Mouse (Mus musculus) kidney, postnatal 0 days (tissue): ENCODE measurements around the gene Jpt1. TPM values are rescaled to one million over a fixed set of nuclear protein-coding genes. Genes with fewer than 3 reads are reported as not detected.

Experiments
- ATAC-seq: fragments of 200-750 bp; cut with Nextera tagmentation; replicated peaks from 2 replicates; pipeline ENCODE4 v1.8.0; 2017; ENCODE audit warnings: low read depth, moderate number of reproducible peaks, moderate TSS enrichment, moderate library complexity; ENCODE audit not compliant: low FRiP score
- DNase-seq: peaks from one replicate; pipeline ENCODE4 v3.0.0-alpha.2; 2016; ENCODE audit warnings: low spot score
- H3K27ac ChIP-seq: fragments of 300-500 bp; sonication (generic); 2 replicates; pipeline ENCODE4 v1.5.1; 2014; ENCODE audit warnings: mild to moderate bottlenecking
- H3K27me3 ChIP-seq: fragments of 300-500 bp; sonication (generic); 2 replicates; pipeline ENCODE4 v1.6.1; 2014; ENCODE audit warnings: low read length, mixed read lengths; ENCODE audit not compliant: insufficient read depth
- H3K36me3 ChIP-seq: fragments of 300-500 bp; sonication (generic); 2 replicates; pipeline ENCODE4 v1.6.1; 2014; ENCODE audit warnings: low read length, mixed read lengths; ENCODE audit not compliant: insufficient read depth
- H3K4me1 ChIP-seq: fragments of 300-500 bp; sonication (generic); replicated peaks from 2 replicates; pipeline ENCODE4 v1.6.1; 2014; ENCODE audit warnings: antibody characterized with exemption, low read length, mixed read lengths; ENCODE audit not compliant: insufficient read depth
- H3K4me2 ChIP-seq: fragments of 300-500 bp; sonication (generic); 2 replicates; pipeline ENCODE4 v1.6.1; 2014; ENCODE audit warnings: mild to moderate bottlenecking, low read length, moderate library complexity, mixed read lengths
- H3K4me3 ChIP-seq: fragments of 300-500 bp; sonication (generic); replicated peaks from 2 replicates; pipeline ENCODE4 v1.5.1; 2014; ENCODE audit warnings: low read depth, low read length
- H3K9ac ChIP-seq: fragments of 300-500 bp; sonication (generic); 2 replicates; pipeline ENCODE4 v1.6.1; 2014; ENCODE audit warnings: low read depth, low read length
- H3K9me3 ChIP-seq: fragments of 300-500 bp; sonication (generic); replicated peaks from 2 replicates; pipeline ENCODE4 v1.6.1; 2016; ENCODE audit warnings: low read length, inconsistent platforms, mixed read lengths
- CTCF ChIP-seq: IDR thresholded peaks from 2 replicates; pipeline ENCODE4 v1.5.1; 2016; ENCODE audit warnings: antibody characterized with exemption, low read depth, mild to moderate bottlenecking, moderate library complexity
- WGBS: fragments of 180-500 bp; shearing (Covaris S2); extraction: QIAGEN DNeasy Blood & Tissue Kit; methylation state at CpG from one replicate; pipeline ENCODE4 v1.1.7; 2014; 5-methylcytosine and 5-hydroxymethylcytosine counted together
- polyA plus RNA-seq: library from polyadenylated mRNA; unstranded; fragments of >200 nt; fragmentation: Nextera tagmentation; extraction: Ambion mirVana; gene quantifications from 2 replicates; pipeline ENCODE4 v1.2.1, GENCODE M21; 2015

Jpt1 gene
- polyA plus RNA-seq, 1 experiment from 2014 or later = 251 TPM

- Histone ChIP-seq H3K9me3 (no peaks in the 10 kb centered on the region), H3K4me1 (peaks cover 19% of the 10 kb centered on the region; the same call in 1 of the 2 replicates), H3K27me3 (no peaks in the 10 kb centered on the region), H3K27ac (peak overlapping the region; percentile 82), H3K36me3 (no peaks in the 10 kb centered on the region), H3K9ac (no peak overlapping the region), H3K4me3 (no peak overlapping the region), H3K4me2 (peak overlapping the region; percentile 40)
- TF ChIP-seq CTCF = peak; percentile 99
- WGBS = 6% methylated on average over 15 of the region's 15 CpGs
- DNase-seq (peak; percentile 95), ATAC-seq (peak; percentile 38)
These were observed 40.4 kb downstream of the Jpt1 start for GRCm38 (mm10) chr11:115473626-115474275.

GRCm38 (mm10) chr11:115472183-115472582 lies 42.0 kb downstream of the Jpt1 start:
- Histone ChIP-seq H3K4me3 (no peak overlapping the region), H3K4me1 (peaks cover 17% of the 10 kb centered on the region; the same call in 1 of the 2 replicates), H3K36me3 (no peaks in the 10 kb centered on the region), H3K27ac (no peak overlapping the region), H3K9me3 (no peaks in the 10 kb centered on the region), H3K27me3 (no peaks in the 10 kb centered on the region), H3K9ac (no peak overlapping the region), H3K4me2 (no peak overlapping the region)
- WGBS = 74% methylated on average over 7 of the region's 7 CpGs
- no peak for DNase-seq
- no peak for ATAC-seq
- TF ChIP-seq CTCF = no peak

GRCm38 (mm10) chr11:115467217-115467618 lies 47.0 kb downstream of the Jpt1 start:
- Histone ChIP-seq H3K4me2 (no peak overlapping the region), H3K9me3 (no peaks in the 10 kb centered on the region), H3K4me1 (no peaks in the 10 kb centered on the region), H3K9ac (no peak overlapping the region), H3K27ac (no peak overlapping the region), H3K36me3 (no peaks in the 10 kb centered on the region), H3K4me3 (no peak overlapping the region), H3K27me3 (no peaks in the 10 kb centered on the region)
- WGBS = 26% methylated on average over 4 of the region's 4 CpGs
- ATAC-seq (no peak), DNase-seq (peak; percentile 32)
- 0 out of 2 replicates have a peak, but pooled peaks have one; percentile 9 for TF ChIP-seq CTCF

GRCm38 (mm10) chr11:115464851-115465250 lies 49.3 kb downstream of the Jpt1 start:
- DNase-seq = no peak
- Histone ChIP-seq H3K4me1 (no peaks in the 10 kb centered on the region), H3K27me3 (no peaks in the 10 kb centered on the region), H3K27ac (no peak overlapping the region), H3K36me3 (no peaks in the 10 kb centered on the region), H3K4me3 (no peak overlapping the region), H3K9ac (no peak overlapping the region), H3K9me3 (no peaks in the 10 kb centered on the region), H3K4me2 (peak overlapping the region; percentile 12; the same call in 1 of the 2 replicates)
- WGBS = 66% methylated on average over 8 of the region's 8 CpGs
- no peak for ATAC-seq
- no peak for TF ChIP-seq CTCF

- Histone ChIP-seq H3K27me3 (no peaks in the 10 kb centered on the region), H3K4me3 (no peak overlapping the region), H3K9me3 (no peaks in the 10 kb centered on the region), H3K4me2 (peak overlapping the region; percentile 38), H3K9ac (peak overlapping the region; percentile 35), H3K4me1 (no peaks in the 10 kb centered on the region), H3K27ac (peak overlapping the region; percentile 86), H3K36me3 (no peaks in the 10 kb centered on the region)
- DNase-seq (no peak), ATAC-seq (peak; percentile 47; the same call in 1 of the 2 replicates)
- no peak for TF ChIP-seq CTCF
- 53% methylated on average over 11 of the region's 11 CpGs for WGBS
These were observed 50.8 kb downstream of the Jpt1 start for GRCm38 (mm10) chr11:115463397-115463796.

- Histone ChIP-seq H3K27ac (peak within 1 kb of the TSS; percentile 86), H3K4me2 (peak within 1 kb of the TSS; percentile 38)
These were observed 51.8 kb downstream of the Jpt1 start, which contains the start of gene Slc16a5 for GRCm38 (mm10) chr11:115462243-115462891. Gene Slc16a5, plus strand, starts transcription at chr11:115462474.

More at GRCm38 (mm10) chr11:115462243-115462891, 51.8 kb downstream of the Jpt1 start, which contains the start of gene Slc16a5:
- H3K4me1 ChIP-seq = no peaks in the 10 kb centered on the region
- H3K4me3 ChIP-seq = no peak within 1 kb of the TSS; the same call in 1 of the 2 replicates
- no peaks in the 10 kb centered on the region for H3K9me3 ChIP-seq
- peak within 1 kb of the TSS; percentile 28; the same call in 1 of the 2 replicates for H3K9ac ChIP-seq
- 71% methylated on average over 16 of the region's 16 CpGs for WGBS
- H3K36me3 ChIP-seq = no peaks in the 10 kb centered on the region
- TF ChIP-seq CTCF = no peak; the same call in 1 of the 2 replicates
- ATAC-seq (peak; percentile 44; the same call in 1 of the 2 replicates), DNase-seq (no peak)
- H3K27me3 ChIP-seq = no peaks in the 10 kb centered on the region
